Mouse (Mus musculus) fat pad, adult 2 months (tissue): Measurements from ENCODE around the gene Gm597.

Source experiments
- DNase-seq: peaks from one replicate; pipeline ENCODE4 v3.0.0-alpha.2; 2011; ENCODE audit warnings: low read depth, low spot score; ENCODE audit errors: extremely low read depth

Gene Gm597

GRCm38 (mm10) chr1:28780152-28780551 is at the start of gene Gm597:
TSS of gene Gm597 (minus strand) at chr1:28780252.
- no peak for DNase-seq

GRCm38 (mm10) chr1:28807689-28808088 is 27.6 kb upstream of the Gm597 start:
- no peak for DNase-seq

GRCm38 (mm10) chr1:28806618-28807017 is 26.6 kb upstream of the Gm597 start:
- DNase-seq = no peak

GRCm38 (mm10) chr1:28800881-28801280 is 20.8 kb upstream of the Gm597 start:
- no peak for DNase-seq
